Mouse (Mus musculus): ENCODE measurements at regions not wholly inside any gene's neighbourhood (a gene's known extent, or its start where the extent isn't known, plus 50 kb on each side); places are given as distances from the start of the nearest gene placed in this dataset.

DNA sequence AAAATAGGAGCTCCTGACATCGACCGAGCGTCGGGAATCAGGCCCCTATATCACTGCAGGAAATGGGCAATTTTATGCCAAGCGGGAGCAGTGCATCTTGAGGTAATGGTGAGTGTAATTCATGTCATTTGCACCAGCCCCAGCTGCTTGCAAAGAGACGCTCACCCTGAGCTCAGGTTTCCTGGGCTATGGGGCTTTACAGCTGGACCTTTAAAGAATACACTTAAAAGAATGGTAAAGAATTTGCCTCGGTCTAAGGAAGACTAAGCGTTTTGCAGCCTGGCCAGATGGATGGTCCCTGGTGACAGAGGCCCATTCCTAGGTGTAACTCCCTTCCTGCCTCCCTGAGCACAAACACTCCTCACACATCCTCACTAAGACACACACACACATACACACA, 194.2 kb downstream of the Ajap1 start:
- no peak overlapping the region for H3K27ac ChIP-seq (ENCODE audit: insufficient read depth, low read length)
- no peak overlapping the region for H3K4me3 ChIP-seq (ENCODE audit: low read depth, low read length)
- no peaks in the 10 kb centered on the region for H3K9me3 ChIP-seq (replicated peaks; ENCODE audit: control insufficient read depth, insufficient read depth, low read length, poor library complexity, severe bottlenecking)
- no peak for TF ChIP-seq POLR2A (IDR thresholded peaks at IDR 0.05; ENCODE audit: insufficient read depth, low read length)
- TF ChIP-seq CTCF (IDR thresholded peaks at IDR 0.05; ENCODE audit: low read depth, low read length) = no peak
- TF ChIP-seq EP300 (IDR thresholded peaks at IDR 0.05; ENCODE audit: insufficient read depth, low read depth, low read length) = no peak
- H3K4me1 ChIP-seq (ENCODE audit: control insufficient read depth, insufficient read depth, low read length) = no peaks in the 10 kb centered on the region
- H3K9ac ChIP-seq (ENCODE audit: low read depth, poor library complexity, severe bottlenecking) = no peak overlapping the region
- H3K27me3 ChIP-seq (ENCODE audit: control insufficient read depth, insufficient read depth, low read length, poor library complexity, severe bottlenecking) = no peaks in the 10 kb centered on the region
- no peaks in the 10 kb centered on the region for H3K36me3 ChIP-seq (ENCODE audit: control insufficient read depth, insufficient read depth, low read length, poor library complexity, severe bottlenecking)

- no peaks in the 10 kb centered on the region for H3K4me1 ChIP-seq (ENCODE audit: control insufficient read depth, insufficient read depth, low read length)
- TF ChIP-seq POLR2A (IDR thresholded peaks at IDR 0.05; ENCODE audit: insufficient read depth, low read length) = no peak
- no peak for TF ChIP-seq EP300 (IDR thresholded peaks at IDR 0.05; ENCODE audit: insufficient read depth, low read depth, low read length)
- no peak for TF ChIP-seq CTCF (IDR thresholded peaks at IDR 0.05; ENCODE audit: low read depth, low read length)
- no peak overlapping the region for H3K9ac ChIP-seq (ENCODE audit: low read depth, poor library complexity, severe bottlenecking)
- no peak overlapping the region for H3K27ac ChIP-seq (ENCODE audit: insufficient read depth, low read length)
- no peaks in the 10 kb centered on the region for H3K36me3 ChIP-seq (ENCODE audit: control insufficient read depth, insufficient read depth, low read length, poor library complexity, severe bottlenecking)
- no peaks in the 10 kb centered on the region for H3K27me3 ChIP-seq (ENCODE audit: control insufficient read depth, insufficient read depth, low read length, poor library complexity, severe bottlenecking)
- no peak overlapping the region for H3K4me3 ChIP-seq (ENCODE audit: low read depth, low read length)
- H3K9me3 ChIP-seq (replicated peaks; ENCODE audit: control insufficient read depth, insufficient read depth, low read length, poor library complexity, severe bottlenecking) = no peaks in the 10 kb centered on the region
Observed at GRCm38 (mm10) chr4:153284209-153284608, 198.4 kb downstream of the Ajap1 start.

GRCm38 (mm10) chr4:153276571-153276970, 206.0 kb downstream of the Ajap1 start:
- no peaks in the 10 kb centered on the region for H3K27me3 ChIP-seq (ENCODE audit: control insufficient read depth, insufficient read depth, low read length, poor library complexity, severe bottlenecking)
- TF ChIP-seq EP300 (IDR thresholded peaks at IDR 0.05; ENCODE audit: insufficient read depth, low read depth, low read length) = no peak
- no peak overlapping the region for H3K4me3 ChIP-seq (ENCODE audit: low read depth, low read length)
- H3K9me3 ChIP-seq (replicated peaks; ENCODE audit: control insufficient read depth, insufficient read depth, low read length, poor library complexity, severe bottlenecking) = no peaks in the 10 kb centered on the region
- peaks cover 1% of the 10 kb centered on the region for H3K4me1 ChIP-seq (ENCODE audit: control insufficient read depth, insufficient read depth, low read length)
- no peaks in the 10 kb centered on the region for H3K36me3 ChIP-seq (ENCODE audit: control insufficient read depth, insufficient read depth, low read length, poor library complexity, severe bottlenecking)
- no peak overlapping the region for H3K9ac ChIP-seq (ENCODE audit: low read depth, poor library complexity, severe bottlenecking)
- no peak overlapping the region for H3K27ac ChIP-seq (ENCODE audit: insufficient read depth, low read length)

DNA sequence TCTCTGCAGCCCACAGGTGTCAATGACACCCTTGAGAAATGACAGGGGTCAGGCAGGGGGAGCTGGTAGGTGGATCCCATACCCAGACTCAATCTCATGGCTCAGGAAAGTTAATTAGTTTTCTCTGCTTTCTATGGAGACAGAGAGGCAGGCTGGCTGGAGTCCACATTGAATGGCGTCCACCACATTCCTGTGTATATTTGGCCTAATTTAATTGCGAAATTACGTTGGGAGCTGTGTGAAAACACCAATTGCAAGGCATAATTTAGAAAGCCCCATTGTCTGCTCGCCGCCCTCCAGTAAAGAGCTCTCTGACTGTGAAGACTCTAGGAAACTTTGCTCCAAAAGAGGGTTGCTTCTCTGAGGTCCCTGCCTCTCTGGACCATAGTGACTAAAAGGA, 211.2 kb downstream of the Ajap1 start:
- Histone ChIP-seq H3K4me3 (ENCODE audit: low read depth, low read length) (no peak overlapping the region), H3K9ac (ENCODE audit: low read depth, poor library complexity, severe bottlenecking) (no peak overlapping the region), H3K4me1 (ENCODE audit: control insufficient read depth, insufficient read depth, low read length) (peaks cover 1% of the 10 kb centered on the region), H3K9me3 (replicated peaks; ENCODE audit: control insufficient read depth, insufficient read depth, low read length, poor library complexity, severe bottlenecking) (no peaks in the 10 kb centered on the region), H3K27ac (ENCODE audit: insufficient read depth, low read length) (no peak overlapping the region), H3K27me3 (ENCODE audit: control insufficient read depth, insufficient read depth, low read length, poor library complexity, severe bottlenecking) (no peaks in the 10 kb centered on the region), H3K36me3 (ENCODE audit: control insufficient read depth, insufficient read depth, low read length, poor library complexity, severe bottlenecking) (no peaks in the 10 kb centered on the region)
- TF ChIP-seq CTCF (IDR thresholded peaks at IDR 0.05; ENCODE audit: low read depth, low read length) = no peak
- no peak for TF ChIP-seq POLR2A (IDR thresholded peaks at IDR 0.05; ENCODE audit: insufficient read depth, low read length)
- TF ChIP-seq EP300 (IDR thresholded peaks at IDR 0.05; ENCODE audit: insufficient read depth, low read depth, low read length) = no peak

DNA sequence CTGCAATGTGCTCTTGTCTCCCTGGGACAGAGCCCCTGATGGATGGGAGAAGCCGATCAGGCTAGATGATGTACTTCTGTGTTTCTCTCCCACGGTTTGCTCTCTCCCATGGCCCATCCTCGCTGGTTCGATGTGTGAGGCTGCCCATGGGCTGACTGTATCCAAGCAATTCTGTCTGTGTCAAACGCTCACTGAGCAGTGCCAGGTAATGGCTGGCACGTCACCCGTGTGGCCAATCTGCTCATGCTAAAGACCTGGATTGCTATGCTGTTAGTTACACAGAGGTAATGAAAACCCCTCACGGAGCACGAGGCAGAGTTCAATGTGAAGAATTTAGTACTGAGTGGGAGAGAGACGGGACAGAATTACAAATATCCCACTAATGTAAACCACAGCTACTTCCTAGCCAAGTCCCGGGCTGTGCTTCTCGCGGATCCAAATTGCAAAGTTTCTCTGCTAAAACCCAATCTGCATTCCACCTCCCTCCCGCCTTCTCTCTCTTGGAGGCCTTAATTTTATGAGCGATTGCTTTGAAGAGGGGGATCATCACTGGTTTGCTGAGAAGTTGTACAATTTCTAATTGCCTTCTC, 219.3 kb downstream of the Ajap1 start:
- no peaks in the 10 kb centered on the region for H3K9me3 ChIP-seq (replicated peaks; ENCODE audit: control insufficient read depth, insufficient read depth, low read length, poor library complexity, severe bottlenecking)
- no peaks in the 10 kb centered on the region for H3K27me3 ChIP-seq (ENCODE audit: control insufficient read depth, insufficient read depth, low read length, poor library complexity, severe bottlenecking)
- no peak overlapping the region for H3K4me3 ChIP-seq (ENCODE audit: low read depth, low read length)
- H3K27ac ChIP-seq (ENCODE audit: insufficient read depth, low read length) = no peak overlapping the region
- no peaks in the 10 kb centered on the region for H3K36me3 ChIP-seq (ENCODE audit: control insufficient read depth, insufficient read depth, low read length, poor library complexity, severe bottlenecking)
- H3K4me1 ChIP-seq (ENCODE audit: control insufficient read depth, insufficient read depth, low read length) = no peaks in the 10 kb centered on the region
- TF ChIP-seq CTCF (IDR thresholded peaks at IDR 0.05; ENCODE audit: low read depth, low read length) (no peak), EP300 (IDR thresholded peaks at IDR 0.05; ENCODE audit: insufficient read depth, low read depth, low read length) (no peak), POLR2A (IDR thresholded peaks at IDR 0.05; ENCODE audit: insufficient read depth, low read length) (no peak)
- H3K9ac ChIP-seq (ENCODE audit: low read depth, poor library complexity, severe bottlenecking) = no peak overlapping the region

DNA sequence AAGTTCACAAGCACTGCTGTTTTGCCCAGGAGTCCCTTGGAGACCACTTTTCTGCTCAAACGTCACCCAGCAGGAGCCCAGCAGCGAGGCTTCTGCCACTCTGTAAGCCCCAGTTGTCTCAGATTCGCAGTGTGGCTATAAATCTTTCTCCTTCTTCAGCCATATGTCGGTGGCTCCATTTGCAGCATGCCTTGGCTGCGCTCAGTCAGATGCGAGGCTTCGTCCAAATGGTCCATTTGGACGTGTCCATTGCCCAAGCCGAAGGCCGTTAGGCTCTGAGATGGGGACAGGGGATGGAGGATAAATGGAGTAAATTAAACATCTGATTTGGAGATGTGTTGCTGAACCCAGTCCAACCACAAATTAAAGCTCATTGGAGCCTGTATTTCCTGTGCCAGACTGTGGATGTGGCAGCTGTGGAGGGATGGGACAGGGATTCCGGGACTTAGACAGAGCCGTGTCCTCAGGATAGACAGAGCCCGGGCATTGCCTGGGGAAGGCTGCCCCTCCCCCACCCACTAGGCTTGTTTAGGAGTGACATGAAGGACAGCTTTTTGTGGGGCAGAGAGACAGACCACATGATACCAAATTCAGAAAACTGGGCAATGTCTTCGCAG, 221.6 kb downstream of the Ajap1 start:
- Histone ChIP-seq H3K27ac (ENCODE audit: insufficient read depth, low read length) (no peak overlapping the region), H3K9ac (ENCODE audit: low read depth, poor library complexity, severe bottlenecking) (no peak overlapping the region), H3K9me3 (replicated peaks; ENCODE audit: control insufficient read depth, insufficient read depth, low read length, poor library complexity, severe bottlenecking) (no peaks in the 10 kb centered on the region), H3K4me1 (ENCODE audit: control insufficient read depth, insufficient read depth, low read length) (no peaks in the 10 kb centered on the region), H3K27me3 (ENCODE audit: control insufficient read depth, insufficient read depth, low read length, poor library complexity, severe bottlenecking) (no peaks in the 10 kb centered on the region), H3K4me3 (ENCODE audit: low read depth, low read length) (no peak overlapping the region), H3K36me3 (ENCODE audit: control insufficient read depth, insufficient read depth, low read length, poor library complexity, severe bottlenecking) (no peaks in the 10 kb centered on the region)
- TF ChIP-seq EP300 (IDR thresholded peaks at IDR 0.05; ENCODE audit: insufficient read depth, low read depth, low read length) (no peak), POLR2A (IDR thresholded peaks at IDR 0.05; ENCODE audit: insufficient read depth, low read length) (no peak)

Measured in ES-Bruce4 (cell line).